Mouse (Mus musculus) stomach, postnatal 0 days (tissue): Measurements from ENCODE around the gene Defb29. TPM values are rescaled to one million over a fixed set of nuclear protein-coding genes. Genes with fewer than 3 reads are reported as not detected.

Experiments
- ATAC-seq: fragments of 200-750 bp; cut with Nextera tagmentation; 2 replicates; pipeline ENCODE4 v1.8.0; 2017; ENCODE audit not compliant: low FRiP score, low TSS enrichment
- DNase-seq: peaks from one replicate; pipeline ENCODE4 v3.0.0-alpha.2; 2016; ENCODE audit warnings: low spot score
- H3K27ac ChIP-seq: fragments of 300-500 bp; sonication (generic); replicated peaks from 2 replicates; pipeline ENCODE4 v1.5.1; 2014; ENCODE audit warnings: mild to moderate bottlenecking, control low read depth
- H3K27me3 ChIP-seq: fragments of 300-500 bp; sonication (generic); 2 replicates; pipeline ENCODE4 v1.6.1; 2014; ENCODE audit warnings: low read length; ENCODE audit not compliant: control insufficient read depth, insufficient read depth
- H3K36me3 ChIP-seq: fragments of 300-500 bp; sonication (generic); 2 replicates; pipeline ENCODE4 v1.6.1; 2014; ENCODE audit warnings: low read length, mixed read lengths; ENCODE audit not compliant: control insufficient read depth, insufficient read depth
- H3K4me1 ChIP-seq: fragments of 300-500 bp; sonication (generic); replicated peaks from 2 replicates; pipeline ENCODE4 v1.6.1; 2014; ENCODE audit warnings: antibody characterized with exemption; ENCODE audit not compliant: control insufficient read depth, insufficient read depth
- H3K4me2 ChIP-seq: fragments of 300-500 bp; sonication (generic); replicated peaks from 2 replicates; pipeline ENCODE4 v1.6.1; 2014; ENCODE audit warnings: low read depth, mild to moderate bottlenecking, control low read depth, moderate library complexity
- H3K4me3 ChIP-seq: fragments of 300-500 bp; sonication (generic); 2 replicates; pipeline ENCODE4 v1.5.1; 2014; ENCODE audit warnings: low read depth, low read length, control low read depth
- H3K9ac ChIP-seq: fragments of 300-500 bp; sonication (generic); 2 replicates; pipeline ENCODE4 v1.6.1; 2014; ENCODE audit warnings: mild to moderate bottlenecking, low read length, control low read depth, mixed read lengths
- H3K9me3 ChIP-seq: fragments of 300-500 bp; sonication (generic); 2 replicates; pipeline ENCODE4 v1.6.1; 2016; ENCODE audit warnings: low read length; ENCODE audit not compliant: control insufficient read depth
- CTCF ChIP-seq: IDR thresholded peaks from 2 replicates; pipeline ENCODE4 v1.5.1; 2016; ENCODE audit warnings: antibody characterized with exemption, low read depth, mild to moderate bottlenecking, moderate library complexity
- EP300 ChIP-seq: optimal IDR thresholded peaks from 2 replicates; pipeline ENCODE3; 2016; ENCODE audit warnings: antibody characterized with exemption
- WGBS: fragments of 180-500 bp; shearing (Covaris S2); extraction: QIAGEN DNeasy Blood & Tissue Kit; methylation state at CpG from one replicate; pipeline ENCODE4 v1.1.7; 2014; 5-methylcytosine and 5-hydroxymethylcytosine counted together
- polyA plus RNA-seq: library from polyadenylated mRNA; unstranded; fragments of >200 nt; fragmentation: Nextera tagmentation; extraction: Ambion mirVana; gene quantifications from 2 replicates; pipeline ENCODE4 v1.2.1, GENCODE M21; 2015

Gene Defb29
- polyA plus RNA-seq, 1 experiment from 2014 or later, result not detected

- Histone ChIP-seq H3K4me2 (no peak overlapping the region), H3K9me3 (no peaks in the 10 kb centered on the region), H3K36me3 (no peaks in the 10 kb centered on the region), H3K27me3 (no peaks in the 10 kb centered on the region), H3K4me3 (no peak overlapping the region), H3K27ac (no peak overlapping the region), H3K4me1 (no peaks in the 10 kb centered on the region), H3K9ac (no peak overlapping the region)
- ATAC-seq, result no peak
- DNase-seq, result no peak
- 66% methylated on average over 6 of the region's 6 CpGs for WGBS
- TF ChIP-seq CTCF (no peak), EP300 (no peak)
Measured at GRCm38 (mm10) chr2:152498020-152498419, 41.9 kb downstream of the Defb29 start.

- H3K27me3 ChIP-seq, result no peaks in the 10 kb centered on the region
- ATAC-seq (no peak), DNase-seq (no peak)
- H3K27ac ChIP-seq, result no peak overlapping the region
- H3K4me2 ChIP-seq, result no peak overlapping the region
- H3K4me1 ChIP-seq, result no peaks in the 10 kb centered on the region
- no peak overlapping the region for H3K9ac ChIP-seq
- no peaks in the 10 kb centered on the region for H3K9me3 ChIP-seq
- no peaks in the 10 kb centered on the region for H3K36me3 ChIP-seq
- 65% methylated on average over 6 of the region's 6 CpGs for WGBS
- H3K4me3 ChIP-seq, result no peak overlapping the region
- TF ChIP-seq EP300 (no peak), CTCF (peak; percentile 19; the same call in 1 of the 2 replicates)
Measured at GRCm38 (mm10) chr2:152493151-152493550, 46.7 kb downstream of the Defb29 start.

GRCm38 (mm10) chr2:152490038-152490437 lies 49.9 kb downstream of the Defb29 start, which contains the start of gene Defb22:
TSS of gene Defb22 (minus strand) at chr2:152490138.
- no peak within 1 kb of the TSS for H3K4me3 ChIP-seq
- ATAC-seq (no peak), DNase-seq (no peak)
- no peak for TF ChIP-seq CTCF
- no peak for TF ChIP-seq EP300
- no peaks in the 10 kb centered on the region for H3K4me1 ChIP-seq
- H3K4me2 ChIP-seq, result no peak within 1 kb of the TSS
- H3K36me3 ChIP-seq, result no peaks in the 10 kb centered on the region
- H3K9ac ChIP-seq, result no peak within 1 kb of the TSS
- no peaks in the 10 kb centered on the region for H3K9me3 ChIP-seq
- H3K27ac ChIP-seq, result no peak within 1 kb of the TSS
- no peaks in the 10 kb centered on the region for H3K27me3 ChIP-seq

Other genes with a start within 250 kb of the Defb29 start
- 22.6 and 24.8 TPM in 2 replicates for gene Tbc1d20, start 246.3 kb downstream of the Defb29 start, polyA plus RNA-seq
- 49.8 and 53.6 TPM in 2 replicates for gene Rbck1, start 207.4 kb downstream of the Defb29 start, polyA plus RNA-seq
- 2.9 and 3.9 TPM in 2 replicates for gene Trib3, start 196.1 kb downstream of the Defb29 start, polyA plus RNA-seq
- gene Nrsn2, start 163.5 kb downstream of the Defb29 start, polyA plus RNA-seq, result 1.1 and 1.5 TPM in 2 replicates
- gene Sox12, start 142.0 kb downstream of the Defb29 start, polyA plus RNA-seq, result 2.7 and 3.0 TPM in 2 replicates
- 14.8 and 15.6 TPM in 2 replicates for gene Zcchc3, start 125.1 kb downstream of the Defb29 start, polyA plus RNA-seq
- 0.38 TPM in 2 replicates for gene 6820408C15Rik, start 124.5 kb downstream of the Defb29 start, polyA plus RNA-seq
- gene Defb23, start 75.5 kb downstream of the Defb29 start, polyA plus RNA-seq, result not detected in 2 replicates
- gene Defb20, start 63.0 kb downstream of the Defb29 start, polyA plus RNA-seq, result not detected in 2 replicates
- gene Defb22, start 50.0 kb downstream of the Defb29 start, polyA plus RNA-seq, result not detected in 2 replicates
- not detected in 2 replicates for gene Defb26, start 28.4 kb downstream of the Defb29 start, polyA plus RNA-seq
- not detected in 2 replicates for gene Defb28, start 21.8 kb downstream of the Defb29 start, polyA plus RNA-seq
- not detected in 2 replicates for gene Gm17416, start 29.2 kb upstream of the Defb29 start, polyA plus RNA-seq
- gene Defb21, start 32.6 kb upstream of the Defb29 start, polyA plus RNA-seq, result not detected in 2 replicates
- gene Defb19, start 40.2 kb upstream of the Defb29 start, polyA plus RNA-seq, result not detected in 2 replicates
- not detected in 2 replicates for gene Defb45, start 59.3 kb upstream of the Defb29 start, polyA plus RNA-seq
- gene Defb36, start 64.2 kb upstream of the Defb29 start, polyA plus RNA-seq, result 0.23 TPM in 1 of 2 replicates, not detected in the other
- 0.73 and 1.7 TPM in 2 replicates for gene Defb25, start 83.0 kb upstream of the Defb29 start, polyA plus RNA-seq
- gene Rem1, start 86.9 kb upstream of the Defb29 start, polyA plus RNA-seq, result 17.2 and 19.7 TPM in 2 replicates
- 110 and 121 TPM in 2 replicates for gene H13, start 129.4 kb upstream of the Defb29 start, polyA plus RNA-seq
- 22.9 and 23.4 TPM in 2 replicates for gene Mcts2, start 146.9 kb upstream of the Defb29 start, polyA plus RNA-seq
- 191 and 228 TPM in 2 replicates for gene Id1, start 196.2 kb upstream of the Defb29 start, polyA plus RNA-seq
- gene Cox4i2, start 214.1 kb upstream of the Defb29 start, polyA plus RNA-seq, result 9.8 and 10.6 TPM in 2 replicates